ENCODE assay signal across 17 mouse cellular contexts in the genomic region with DNA sequence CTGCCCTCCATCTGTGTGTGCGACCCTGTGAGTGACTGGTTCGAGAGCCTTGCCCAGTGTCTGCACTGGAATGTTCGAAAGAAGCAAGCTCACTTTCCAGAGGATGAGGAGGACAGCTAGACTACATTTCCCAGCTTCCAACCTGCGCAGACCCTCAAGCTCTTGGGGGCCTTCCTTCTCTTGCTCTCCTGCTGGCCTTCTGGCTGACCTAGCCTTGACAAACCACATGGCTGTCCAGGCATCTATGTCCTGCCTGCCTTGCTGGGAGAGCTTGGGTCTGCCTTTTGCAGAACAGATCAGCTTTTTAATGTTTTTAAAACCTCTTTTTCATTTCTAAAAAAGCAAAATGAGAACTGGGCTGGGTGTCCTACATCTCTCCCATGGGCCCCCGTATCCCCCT. TPM values are rescaled to one million over a fixed set of nuclear protein-coding genes. Genes with fewer than 3 reads are reported as not detected.
"Had no signal": no experiment of that assay in that cellular context is flagged by ENCODE, and none has a peak within 500 bp of the region (broad histone marks: within the 10 kb centered on the region; RNA-seq: fewer than 3 reads in every experiment).

No protein-coding gene starts in this region.

- H3K4me3 ChIP-seq: neural tube, embryonic 13.5 days; neural tube, embryonic 15.5 days; stomach, embryonic 15.5 days had no signal

- H3K27ac ChIP-seq: neural tube, embryonic 13.5 days; neural tube, embryonic 15.5 days; stomach, embryonic 15.5 days; stomach, postnatal 0 days had no signal

- DNase-seq: retina, postnatal 1 day; right cerebral cortex, adult 18-20 months; right cerebral cortex, postnatal 14 days; right cerebral cortex, postnatal 25 days; right cerebral cortex, postnatal 4 days; spleen, adult 18-20 months; thymus, adult 18-20 months; thymus, adult 2 months; thymus, postnatal 14 days; thymus, postnatal 25 days; thymus, postnatal 36 days; thymus, postnatal 4 days had no signal

RNA-seq across cellular contexts. Expression of gene Gm10563, which starts 55.9 kb away (rescaled TPM):
- total RNA-seq: neutrophil, adult 5-6 weeks had no signal
